Comparison of ENCODE assay signal across 43 mouse cellular contexts in the genomic region with DNA sequence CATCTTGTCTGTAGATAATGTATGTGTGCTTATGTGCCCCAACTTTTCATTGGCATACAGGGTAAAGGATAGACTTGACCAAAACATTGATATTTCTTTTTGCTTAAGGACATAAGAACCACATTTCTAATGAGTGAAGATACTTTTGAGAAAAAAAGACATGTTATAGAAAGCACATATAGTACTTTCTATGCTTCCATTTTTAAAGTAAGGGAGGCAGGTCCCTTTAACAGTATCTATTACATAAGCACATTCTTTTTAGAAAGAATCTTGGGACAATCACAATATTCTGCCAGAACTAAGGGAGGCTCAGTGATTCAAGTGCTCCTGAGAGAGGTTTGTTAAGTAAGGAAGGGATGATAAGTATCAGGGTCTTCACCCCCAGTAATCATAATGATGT. TPM values are rescaled to one million over a fixed set of nuclear protein-coding genes. Genes with fewer than 3 reads are reported as not detected.
"Had no signal": no experiment of that assay in that cellular context is flagged by ENCODE, and none has a peak within 500 bp of the region (broad histone marks: within the 10 kb centered on the region; RNA-seq: fewer than 3 reads in every experiment).

Gene 4932429P05Rik (plus strand): TSS at position 301 of the 400 bp plus-strand sequence.

- DNase-seq: heart, postnatal 10 days; heart, postnatal 14 days; heart, postnatal 36 days; heart, postnatal 4 days; kidney, adult 11 months; kidney, adult 18-20 months; kidney, adult 2 months; kidney, adult 8-10 months; kidney, adult 9 months; kidney, postnatal 10 days; kidney, postnatal 14 days; kidney, postnatal 25 days; kidney, postnatal 36 days; kidney, postnatal 4 days; layer of hippocampus, adult 9-11 months; layer of hippocampus, postnatal 36 days had no signal

- H3K4me3 ChIP-seq: heart, embryonic 10.5 days; heart, embryonic 12.5 days; heart, embryonic 13.5 days; heart, embryonic 15.5 days; hindbrain, embryonic 10.5 days; hindbrain, embryonic 12.5 days; hindbrain, embryonic 13.5 days; hindbrain, embryonic 15.5 days; intestine, embryonic 15.5 days; kidney, embryonic 15.5 days; layer of hippocampus, adult 2 months had no signal

- H3K27me3 ChIP-seq: heart, embryonic 12.5 days; heart, embryonic 13.5 days; heart, embryonic 15.5 days; hindbrain, embryonic 12.5 days; hindbrain, embryonic 13.5 days; hindbrain, embryonic 15.5 days; intestine, embryonic 15.5 days; kidney, embryonic 15.5 days had no signal

- H3K4me1 ChIP-seq: heart, embryonic 10.5 days; heart, embryonic 12.5 days; heart, embryonic 13.5 days; heart, embryonic 15.5 days; hindbrain, embryonic 10.5 days; hindbrain, embryonic 12.5 days; hindbrain, embryonic 13.5 days; hindbrain, embryonic 15.5 days; intestine, embryonic 15.5 days; kidney, embryonic 15.5 days had no signal

- H3K27ac ChIP-seq: heart, embryonic 10.5 days; heart, embryonic 13.5 days; heart, embryonic 15.5 days; hindbrain, embryonic 10.5 days; hindbrain, embryonic 12.5 days; hindbrain, embryonic 13.5 days; hindbrain, embryonic 14.5 days; hindbrain, embryonic 15.5 days; hindbrain, postnatal 0 days; intestine, embryonic 15.5 days; kidney, embryonic 15.5 days; kidney, postnatal 0 days; layer of hippocampus, adult 2 months had no signal

- H3K36me3 ChIP-seq: heart, embryonic 10.5 days; heart, embryonic 12.5 days; heart, embryonic 13.5 days; heart, embryonic 15.5 days; hindbrain, embryonic 10.5 days; hindbrain, embryonic 12.5 days; hindbrain, embryonic 13.5 days; hindbrain, embryonic 15.5 days; intestine, embryonic 15.5 days; kidney, embryonic 15.5 days had no signal

RNA-seq across cellular contexts. Expression of gene 4932429P05Rik, which starts in this region (rescaled TPM):
- polyA plus RNA-seq: heart, embryonic 10.5 days; heart, embryonic 11.5 days; heart, embryonic 12.5 days; heart, embryonic 13.5 days; heart, embryonic 14.5 days; heart, embryonic 15.5 days; heart, embryonic 16.5 days; heart, postnatal 0 days; hindbrain, embryonic 10.5 days; hindbrain, embryonic 11.5 days; hindbrain, embryonic 12.5 days; hindbrain, embryonic 13.5 days; hindbrain, embryonic 14.5 days; hindbrain, embryonic 15.5 days; hindbrain, embryonic 16.5 days; hindbrain, postnatal 0 days; inflammation-experienced regulatory T-cells, adult 6 months; intestine, embryonic 14.5 days; intestine, embryonic 15.5 days; intestine, embryonic 16.5 days; intestine, postnatal 0 days; kidney, adult 2 months; kidney, embryonic 14.5 days; kidney, embryonic 15.5 days; kidney, embryonic 16.5 days; kidney, postnatal 0 days; large intestine, adult 2 months had no signal
